Mouse (Mus musculus) frontal cortex, postnatal 10 days (tissue): ENCODE measurements around the gene Phpt1.

ENCODE experiments used
- DNase-seq, 2 experiments: peaks; one replicate each; pipeline ENCODE4 v3.0.0; 2022; ENCODE audit warnings: low spot score in 2 of 2, mixed read lengths in 1 of 2

Gene Phpt1

GRCm38 (mm10) chr2:25582466-25583119 is 7.6 kb upstream of the Phpt1 start:
- DNase-seq, result peak; percentile 83 to 88

- DNase-seq, result peak in 1 of 2 experiments; percentile 44
These were observed 6.9 kb upstream of the Phpt1 start for GRCm38 (mm10) chr2:25581901-25582301.

GRCm38 (mm10) chr2:25581294-25581864 is 6.4 kb upstream of the Phpt1 start, which contains the start of gene Ajm1:
TSS of gene Ajm1 (minus strand) at chr2:25581757.
- DNase-seq, result peak in 1 of 2 experiments; percentile 79

- peak in 1 of 2 experiments; percentile 24 for DNase-seq
These were observed 5.6 kb upstream of the Phpt1 start for GRCm38 (mm10) chr2:25580621-25581101.

GRCm38 (mm10) chr2:25579737-25580460 is 4.9 kb upstream of the Phpt1 start:
- DNase-seq, result peak in 1 of 2 experiments; percentile 46

GRCm38 (mm10) chr2:25578796-25579736 is 4.0 kb upstream of the Phpt1 start:
- DNase-seq, result peak in 1 of 2 experiments; percentile 39

GRCm38 (mm10) chr2:25577951-25578795 is 3.1 kb upstream of the Phpt1 start:
- DNase-seq, result peak in 1 of 2 experiments; percentile 31

- DNase-seq, result peak in 1 of 2 experiments; percentile 22
These were observed 2.2 kb upstream of the Phpt1 start for GRCm38 (mm10) chr2:25576965-25577891.

- peak in 1 of 2 experiments; percentile 9 for DNase-seq
These were observed 1.2 kb upstream of the Phpt1 start for GRCm38 (mm10) chr2:25576028-25576850.

GRCm38 (mm10) chr2:25575432-25576027 is 506 bp upstream of the Phpt1 start:
- DNase-seq, result peak in 1 of 2 experiments; percentile 36

- no peak for DNase-seq
These were observed 888 bp downstream of the Phpt1 start for GRCm38 (mm10) chr2:25574136-25574535.

- no peak for DNase-seq
These were observed 2.0 kb downstream of the Phpt1 start for GRCm38 (mm10) chr2:25573068-25573467.

GRCm38 (mm10) chr2:25571221-25571620 is 3.8 kb downstream of the Phpt1 start:
- DNase-seq, result no peak

- no peak for DNase-seq
These were observed 5.7 kb downstream of the Phpt1 start for GRCm38 (mm10) chr2:25569323-25569722.

GRCm38 (mm10) chr2:25568473-25569019 is 6.5 kb downstream of the Phpt1 start:
- DNase-seq, result no peak

- DNase-seq, result no peak
These were observed 8.5 kb downstream of the Phpt1 start for GRCm38 (mm10) chr2:25566558-25566957.

GRCm38 (mm10) chr2:25565741-25566140 is 9.3 kb downstream of the Phpt1 start:
- no peak for DNase-seq

- DNase-seq, result no peak
These were observed 13.1 kb downstream of the Phpt1 start for GRCm38 (mm10) chr2:25561946-25562345.
